27 mouse cellular contexts compared by ENCODE assay signal in the genomic region with DNA sequence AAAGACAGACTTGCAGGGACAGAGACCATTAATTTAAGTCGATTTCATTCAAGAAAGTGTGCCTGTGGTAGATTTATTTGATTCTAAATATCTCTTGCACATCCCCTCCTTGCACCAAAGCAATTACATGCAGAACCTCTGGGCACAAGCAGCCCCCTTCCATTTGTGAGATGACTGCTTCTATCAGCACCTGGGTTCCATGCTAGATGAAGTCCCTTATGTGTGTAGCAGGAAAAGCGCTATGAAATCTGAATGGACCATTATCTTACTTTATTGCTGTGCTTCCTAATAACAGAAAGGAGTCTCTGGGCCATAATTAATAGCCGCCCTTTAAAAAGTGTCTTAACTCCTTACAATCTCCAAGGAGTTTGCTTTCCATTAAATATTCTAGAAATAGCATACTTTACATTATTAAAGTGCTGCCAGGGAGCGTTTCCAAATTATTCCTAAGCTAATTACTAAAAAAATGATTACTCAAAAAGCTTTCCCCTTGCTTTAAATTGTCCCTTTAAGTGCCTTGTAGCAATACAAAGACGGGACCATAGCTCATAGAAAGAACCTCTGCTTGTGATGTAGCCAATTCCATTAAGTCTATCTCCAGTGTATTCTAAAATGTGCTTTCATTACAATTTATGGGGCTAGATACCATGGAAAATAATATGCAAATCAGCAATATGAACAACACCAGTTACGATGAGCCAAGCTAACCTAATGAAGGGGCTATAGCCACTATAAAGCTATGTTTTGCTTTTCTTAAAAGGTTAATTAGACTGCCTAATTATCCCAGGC.
DNase-seq lines count a peak whose midpoint lies in the region; ATAC-seq and TF ChIP-seq lines count a peak whose summit lies in the region.
"Had no signal": no experiment of that assay in that cellular context is flagged by ENCODE, and none has a peak within 500 bp of the region (broad histone marks: within the 10 kb centered on the region; RNA-seq: fewer than 3 reads in every experiment).

No protein-coding gene starts in this region.

- no peak for TF ChIP-seq POLR2A in brain, embryonic 14.5 days (IDR thresholded peaks at IDR 0.05; ENCODE audit: borderline replicate concordance, extremely low read depth, insufficient read depth, insufficient read length, poor library complexity, severe bottlenecking)

- peak; percentile 30; the same call in 1 of the 2 replicates for ATAC-seq in forebrain, embryonic 13.5 days
- no peak for ATAC-seq in forebrain, embryonic 16.5 days
- peak; percentile 65 for ATAC-seq in hindbrain, embryonic 14.5 days (ENCODE audit: low FRiP score)
- ATAC-seq in hindbrain, embryonic 11.5 days (ENCODE audit: low FRiP score): no peak
- peak; percentile 90 for ATAC-seq in neural tube, embryonic 14.5 days (ENCODE audit: low read depth)
- ATAC-seq: forebrain, postnatal 0 days; intestine, postnatal 0 days had no signal

- TF ChIP-seq CTCF in brain, embryonic 14.5 days (IDR thresholded peaks at IDR 0.05; ENCODE audit: borderline replicate concordance, extremely low read depth, insufficient read depth, insufficient read length): no peak

- H3K4me2 ChIP-seq in forebrain, embryonic 13.5 days: no peak overlapping the region
- H3K4me2 ChIP-seq in forebrain, embryonic 16.5 days (ENCODE audit: low read length): no peak overlapping the region
- no peak overlapping the region for H3K4me2 ChIP-seq in hindbrain, embryonic 14.5 days (replicated peaks)
- H3K4me2 ChIP-seq in hindbrain, embryonic 11.5 days (replicated peaks; ENCODE audit: low read depth, low read length): no peak overlapping the region
- H3K4me2 ChIP-seq in neural tube, embryonic 14.5 days (ENCODE audit: low read depth, low read length): no peak overlapping the region
- H3K4me2 ChIP-seq: heart, embryonic 15.5 days; kidney, embryonic 15.5 days; limb, embryonic 12.5 days; liver, embryonic 15.5 days; lung, embryonic 14.5 days had no signal

- H3K27me3 ChIP-seq in forebrain, embryonic 13.5 days: peaks cover 3% of the 10 kb centered on the region; the same call in 1 of the 2 replicates
- no peaks in the 10 kb centered on the region for H3K27me3 ChIP-seq in forebrain, embryonic 16.5 days (replicated peaks; ENCODE audit: control insufficient read depth, insufficient read depth, low read length)
- no peaks in the 10 kb centered on the region for H3K27me3 ChIP-seq in hindbrain, embryonic 14.5 days (ENCODE audit: control insufficient read depth, insufficient read depth, low read length)
- H3K27me3 ChIP-seq in hindbrain, embryonic 11.5 days (ENCODE audit: control insufficient read depth, insufficient read depth, low read length): no peaks in the 10 kb centered on the region
- H3K27me3 ChIP-seq in neural tube, embryonic 14.5 days (ENCODE audit: control insufficient read depth, insufficient read depth, low read length): no peaks in the 10 kb centered on the region
- H3K27me3 ChIP-seq: heart, embryonic 15.5 days; kidney, embryonic 15.5 days; limb, embryonic 12.5 days; liver, embryonic 15.5 days had no signal

- peaks cover 28% of the 10 kb centered on the region for H3K4me1 ChIP-seq in forebrain, embryonic 13.5 days
- 0 out of 2 replicates have a peak, but pooled peaks cover 9% of the 10 kb centered on the region for H3K4me1 ChIP-seq in forebrain, embryonic 16.5 days (replicated peaks; ENCODE audit: control insufficient read depth, insufficient read depth, low read length)
- peaks cover 10% of the 10 kb centered on the region; the same call in 1 of the 2 replicates for H3K4me1 ChIP-seq in hindbrain, embryonic 14.5 days (replicated peaks; ENCODE audit: control insufficient read depth, insufficient read depth, low read length)
- H3K4me1 ChIP-seq in hindbrain, embryonic 11.5 days (replicated peaks; ENCODE audit: control insufficient read depth, insufficient read depth, low read length): no peaks in the 10 kb centered on the region
- peaks cover 5% of the 10 kb centered on the region; the same call in 1 of the 2 replicates for H3K4me1 ChIP-seq in neural tube, embryonic 14.5 days (ENCODE audit: control insufficient read depth, insufficient read depth, low read length)
- H3K4me1 ChIP-seq: heart, embryonic 10.5 days; heart, embryonic 15.5 days; kidney, embryonic 15.5 days; liver, embryonic 15.5 days had no signal

- no peaks in the 10 kb centered on the region for H3K9me3 ChIP-seq in forebrain, embryonic 13.5 days (replicated peaks)
- no peaks in the 10 kb centered on the region for H3K9me3 ChIP-seq in forebrain, embryonic 16.5 days (ENCODE audit: control insufficient read depth, low read length)
- no peaks in the 10 kb centered on the region for H3K9me3 ChIP-seq in hindbrain, embryonic 14.5 days (ENCODE audit: control insufficient read depth, low read length)
- no peaks in the 10 kb centered on the region for H3K9me3 ChIP-seq in hindbrain, embryonic 11.5 days (ENCODE audit: control insufficient read depth, low read length)
- no peaks in the 10 kb centered on the region for H3K9me3 ChIP-seq in neural tube, embryonic 14.5 days (ENCODE audit: control insufficient read depth, low read length)
- H3K9me3 ChIP-seq: heart, embryonic 10.5 days; heart, embryonic 15.5 days; kidney, embryonic 15.5 days; limb, embryonic 12.5 days; liver, embryonic 15.5 days had no signal

- H3K4me3 ChIP-seq in forebrain, embryonic 13.5 days: no peak overlapping the region
- H3K4me3 ChIP-seq in forebrain, embryonic 16.5 days (replicated peaks; ENCODE audit: low read length): no peak overlapping the region
- no peak overlapping the region for H3K4me3 ChIP-seq in hindbrain, embryonic 14.5 days (replicated peaks; ENCODE audit: low read length)
- H3K4me3 ChIP-seq in hindbrain, embryonic 11.5 days (ENCODE audit: low read depth, low read length): no peak overlapping the region
- no peak overlapping the region for H3K4me3 ChIP-seq in neural tube, embryonic 14.5 days (ENCODE audit: low read depth, low read length)
- H3K4me3 ChIP-seq: heart, embryonic 10.5 days; heart, embryonic 15.5 days; kidney, embryonic 15.5 days; left cerebral cortex, adult 2 months; limb, embryonic 12.5 days; liver, embryonic 15.5 days had no signal

- H3K9ac ChIP-seq in forebrain, embryonic 13.5 days: no peak overlapping the region
- no peak overlapping the region for H3K9ac ChIP-seq in forebrain, embryonic 16.5 days (replicated peaks; ENCODE audit: low read depth, low read length)
- H3K9ac ChIP-seq in hindbrain, embryonic 14.5 days: no peak overlapping the region
- H3K9ac ChIP-seq in hindbrain, embryonic 11.5 days (ENCODE audit: low read depth, low read length): no peak overlapping the region
- H3K9ac ChIP-seq in neural tube, embryonic 14.5 days (replicated peaks; ENCODE audit: low read depth, low read length): no peak overlapping the region
- H3K9ac ChIP-seq: forebrain, postnatal 0 days; heart, embryonic 15.5 days; kidney, embryonic 15.5 days; limb, embryonic 12.5 days; liver, embryonic 15.5 days; lung, embryonic 14.5 days had no signal

- WGBS in forebrain, embryonic 13.5 days: 41% methylated on average over 6 of the region's 6 CpGs
- 37% methylated on average over 6 of the region's 6 CpGs for WGBS in forebrain, embryonic 16.5 days
- 58% methylated on average over 6 of the region's 6 CpGs for WGBS in hindbrain, embryonic 14.5 days
- WGBS in hindbrain, embryonic 11.5 days: 84% methylated on average over 6 of the region's 6 CpGs
- 32% methylated on average over 6 of the region's 6 CpGs for WGBS in neural tube, embryonic 14.5 days

- DNase-seq in hindbrain, embryonic 14.5 days (ENCODE audit: low spot score): no peak
- DNase-seq in hindbrain, embryonic 11.5 days (ENCODE audit: low spot score): no peak
- DNase-seq in brain, embryonic 14.5 days (ENCODE audit: low read depth): peak; percentile 56
- DNase-seq in kidney, adult 8-10 months: no peak
- DNase-seq: adrenal gland, postnatal 10 days; cerebellum, adult 11 months; cerebellum, adult 9-10 months; cerebellum, postnatal 36 days; forebrain, postnatal 0 days; gastrocnemius, postnatal 10 days; kidney, postnatal 25 days; lung, embryonic 14.5 days; lung, postnatal 14 days; right cerebral cortex, adult 18-20 months; spleen, adult 18-20 months; thymus, postnatal 14 days had no signal

- H3K36me3 ChIP-seq in forebrain, embryonic 13.5 days (ENCODE audit: poor library complexity, severe bottlenecking): no peaks in the 10 kb centered on the region
- no peaks in the 10 kb centered on the region for H3K36me3 ChIP-seq in forebrain, embryonic 16.5 days (ENCODE audit: control insufficient read depth, insufficient read depth)
- H3K36me3 ChIP-seq in hindbrain, embryonic 14.5 days (replicated peaks; ENCODE audit: control insufficient read depth, insufficient read depth): no peaks in the 10 kb centered on the region
- no peaks in the 10 kb centered on the region for H3K36me3 ChIP-seq in hindbrain, embryonic 11.5 days (ENCODE audit: control insufficient read depth, insufficient read depth, low read length)
- H3K36me3 ChIP-seq in neural tube, embryonic 14.5 days (ENCODE audit: control insufficient read depth, insufficient read depth, low read length): no peaks in the 10 kb centered on the region
- H3K36me3 ChIP-seq: G1E; heart, embryonic 10.5 days; heart, embryonic 15.5 days; kidney, embryonic 15.5 days; limb, embryonic 12.5 days; liver, embryonic 15.5 days had no signal

- H3K27ac ChIP-seq in forebrain, embryonic 13.5 days: no peak overlapping the region
- no peak overlapping the region for H3K27ac ChIP-seq in forebrain, embryonic 16.5 days (ENCODE audit: low read length)
- H3K27ac ChIP-seq in hindbrain, embryonic 14.5 days: no peak overlapping the region
- no peak overlapping the region for H3K27ac ChIP-seq in hindbrain, embryonic 11.5 days (ENCODE audit: low read depth, low read length)
- no peak overlapping the region for H3K27ac ChIP-seq in neural tube, embryonic 14.5 days (ENCODE audit: low read depth, low read length)
- H3K27ac ChIP-seq: heart, embryonic 10.5 days; heart, embryonic 15.5 days; kidney, embryonic 15.5 days; left cerebral cortex, adult 2 months; limb, embryonic 12.5 days; liver, embryonic 15.5 days had no signal

Comparison
In these comparisons a context has a peak if more than half of its experiments do, and no peak if none do; other contexts are left out.
1. ATAC-seq: peak in forebrain, embryonic 13.5 days (single experiment), hindbrain, embryonic 14.5 days (single experiment) and neural tube, embryonic 14.5 days (single experiment); none in forebrain, embryonic 16.5 days (single experiment) and hindbrain, embryonic 11.5 days (single experiment).